ENCODE assay signal across 9 mouse cellular contexts in genomic region chr10:100588524-100588923, GRCm38 (mm10). TPM values are rescaled to one million over a fixed set of nuclear protein-coding genes. Genes with fewer than 3 reads are reported as not detected.
A peak's percentile ranks its signal among the peaks of the same experiment; 100 is the strongest.
DNase-seq lines count a peak whose midpoint lies in the region; ATAC-seq and TF ChIP-seq lines count a peak whose summit lies in the region.
"Had no signal": no experiment of that assay in that cellular context is flagged by ENCODE, and none has a peak within 500 bp of the region (broad histone marks: within the 10 kb centered on the region; RNA-seq: fewer than 3 reads in every experiment).

No protein-coding gene starts in this region.

- peak; percentile 4; the same call in 1 of the 2 replicates for ATAC-seq in G1E (ENCODE audit: extremely low read depth, insufficient number of reproducible peaks, low FRiP score, poor library complexity, severe bottlenecking)
- ATAC-seq in heart, postnatal 0 days (ENCODE audit: insufficient read depth, low read depth): no peak
- 0 out of 2 replicates have a peak, but pooled peaks have one; percentile 1 for ATAC-seq in megakaryocyte, adult 5-6 weeks (ENCODE audit: poor library complexity, severe bottlenecking)

- peak overlapping the region; percentile 89 for H3K4me3 ChIP-seq in G1E (ENCODE audit: low read depth, low read length)
- peak overlapping the region; percentile 67 for H3K4me3 ChIP-seq in heart, postnatal 0 days (ENCODE audit: low read depth, low read length)

- WGBS in heart, postnatal 0 days: 45% methylated on average over 7 of the region's 7 CpGs

- no peaks in the 10 kb centered on the region for H3K27me3 ChIP-seq in G1E (ENCODE audit: insufficient read depth, low read length)
- no peaks in the 10 kb centered on the region for H3K27me3 ChIP-seq in heart, postnatal 0 days (ENCODE audit: control insufficient read depth, insufficient read depth, low read length)

- no peak overlapping the region for H3K27ac ChIP-seq in heart, postnatal 0 days (ENCODE audit: low read depth)

- H3K36me3 ChIP-seq in G1E (replicated peaks): peaks cover 28% of the 10 kb centered on the region
- H3K36me3 ChIP-seq in heart, postnatal 0 days (replicated peaks; ENCODE audit: control insufficient read depth, insufficient read depth, low read length): no peaks in the 10 kb centered on the region

- peaks cover 14% of the 10 kb centered on the region for H3K4me1 ChIP-seq in G1E (ENCODE audit: insufficient read depth, low read depth, low read length)
- H3K4me1 ChIP-seq in heart, postnatal 0 days (ENCODE audit: control insufficient read depth, insufficient read depth): peaks cover 5% of the 10 kb centered on the region; the same call in 1 of the 2 replicates

- no peak for TF ChIP-seq CTCF in G1E (IDR thresholded peaks at IDR 0.05; ENCODE audit: low read depth, low read length)
- no peak for TF ChIP-seq CTCF in heart, postnatal 0 days (IDR thresholded peaks at IDR 0.05; ENCODE audit: low read depth)

- H3K9ac ChIP-seq in heart, postnatal 0 days (replicated peaks; ENCODE audit: low read depth, low read length): peak overlapping the region; percentile 55

- peak overlapping the region; percentile 90 for H3K4me2 ChIP-seq in heart, postnatal 0 days (ENCODE audit: low read depth, low read length)

- TF ChIP-seq EP300 in heart, postnatal 0 days (IDR thresholded peaks at IDR 0.05; ENCODE audit: low read depth): no peak

- peak; percentile 3 for DNase-seq in heart, adult 8-10 months (ENCODE audit: low spot score)
- DNase-seq in heart, postnatal 10 days: no peak
- no peak for DNase-seq in G1E (ENCODE audit: low spot score)
- no peak for DNase-seq in heart, postnatal 0 days (ENCODE audit: low spot score)
- no peak for DNase-seq in left cerebral cortex, postnatal 36 days (ENCODE audit: low spot score in 2 of 2)
- no peak for DNase-seq in adrenal gland, adult 8-10 months
- DNase-seq in left cerebral cortex, postnatal 25 days (ENCODE audit: low spot score in 2 of 2): no peak

- H3K9me3 ChIP-seq in G1E (replicated peaks): no peaks in the 10 kb centered on the region
- H3K9me3 ChIP-seq in heart, postnatal 0 days (replicated peaks; ENCODE audit: control insufficient read depth, low read length): no peaks in the 10 kb centered on the region

- intact Hi-C loops in heart, postnatal 10 days (cut with DNase I): loop anchor here (5.0 kb wide), 1 partner anchor 101 kb away; the partner anchor contains the start of genes Cep290 and Tmtc3
- intact Hi-C loops in left cerebral cortex, postnatal 36 days (cut with DNase I): no loop called here
- intact Hi-C loops in left cerebral cortex, postnatal 25 days (cut with DNase I): no loop called here

RNA-seq across cellular contexts. Expression of gene 4930430F08Rik, which starts 1.7 kb away (rescaled TPM):
- total RNA-seq in heart, adult 8-10 months (2022): 1 to 10 TPM; 4.0 to 8.3 (median 5.6) TPM
- total RNA-seq in heart, postnatal 10 days (2021): 1 to 10 TPM; 2.3 to 3.4 TPM
- 31.5 and 45.5 TPM in 2 replicates for total RNA-seq in G1E (2014; fragmentation: Nextera tagmentation)
- 21.0 and 23.3 TPM in 2 replicates for total RNA-seq in G1E (2017)
- polyA plus RNA-seq in G1E (2012): 3.8 and 5.2 TPM in 2 replicates
- 1.3 and 27.1 TPM in 2 replicates for total RNA-seq in heart, postnatal 0 days (2014; rRNA removed; ENCODE audit: low replicate concordance)
- 5.1 and 5.7 TPM in 2 replicates for polyA plus RNA-seq in heart, postnatal 0 days (2015; fragmentation: Nextera tagmentation; extraction: Ambion mirVana)
- total RNA-seq in megakaryocyte, adult 5-6 weeks (2015): 5.8 and 6.0 TPM in 2 replicates
- 4.2 and 8.6 TPM in 2 replicates for total RNA-seq in megakaryocyte, adult 5-6 weeks (2017)
- total RNA-seq in left cerebral cortex, postnatal 36 days (2021): 10 to 100 TPM; 19.0 to 20.8 TPM
- total RNA-seq in adrenal gland, adult 8-10 months (2022): 10 to 100 TPM; 14.6 to 20.1 (median 15.4) TPM
- total RNA-seq in left cerebral cortex, postnatal 25 days (2021): 10 to 100 TPM; 22.8 to 24.8 TPM

RNA-seq across cellular contexts. Expression of gene 1700017N19Rik, which starts 1.8 kb away (rescaled TPM):
- not detected for total RNA-seq in heart, adult 8-10 months (2022)
- not detected for total RNA-seq in heart, postnatal 10 days (2021)
- total RNA-seq in G1E (2014; fragmentation: Nextera tagmentation) (not detected in 2 replicates), G1E (2017) (0.17 TPM in 1 of 2 replicates, not detected in the other)
- polyA plus RNA-seq in G1E (2012): not detected in 2 replicates
- total RNA-seq in heart, postnatal 0 days (2014; rRNA removed; ENCODE audit: low replicate concordance): not detected in 2 replicates
- not detected in 2 replicates for polyA plus RNA-seq in heart, postnatal 0 days (2015; fragmentation: Nextera tagmentation; extraction: Ambion mirVana)
- total RNA-seq in megakaryocyte, adult 5-6 weeks (2015): not detected in 2 replicates
- total RNA-seq in megakaryocyte, adult 5-6 weeks (2017): not detected in 2 replicates
- total RNA-seq in left cerebral cortex, postnatal 36 days (2021): not detected
- not detected for total RNA-seq in adrenal gland, adult 8-10 months (2022)
- not detected for total RNA-seq in left cerebral cortex, postnatal 25 days (2021)
- polyA plus RNA-seq: large intestine, adult 2 months had no signal
